Mouse (Mus musculus) liver, adult 2 months (tissue): ENCODE results near the gene Sub1. TPM values are rescaled to one million over a fixed set of nuclear protein-coding genes. Genes with fewer than 3 reads are reported as not detected.

Experiments
- DNase-seq: peaks from one replicate; pipeline ENCODE4 v3.0.0-alpha.2; 2011; ENCODE audit warnings: low read depth, low spot score; ENCODE audit errors: extremely low read depth
- H3K27ac ChIP-seq: fragments of 200-500 bp; replicated peaks from 2 replicates; pipeline ENCODE4 v1.5.1; 2012; ENCODE audit warnings: low read depth, mild to moderate bottlenecking, control low read depth, inconsistent platforms, low read length; ENCODE audit not compliant: insufficient read depth
- H3K27me3 ChIP-seq: fragments of 200-500 bp; 2 replicates; pipeline ENCODE4 v1.6.1; 2012; ENCODE audit warnings: mild to moderate bottlenecking, moderate library complexity, low read length, inconsistent platforms; ENCODE audit not compliant: control insufficient read depth, insufficient read depth
- H3K36me3 ChIP-seq: fragments of 200-500 bp; 2 replicates; pipeline ENCODE4 v1.6.1; 2012; ENCODE audit warnings: low read length, inconsistent platforms; ENCODE audit not compliant: control insufficient read depth, insufficient read depth
- H3K4me1 ChIP-seq: fragments of 200-500 bp; 2 replicates; pipeline ENCODE4 v1.6.1; 2011; ENCODE audit warnings: low read length; ENCODE audit not compliant: control insufficient read depth, insufficient read depth
- H3K4me3 ChIP-seq: fragments of 200-500 bp; 2 replicates; pipeline ENCODE4 v1.5.1; 2011; ENCODE audit warnings: low read depth, mild to moderate bottlenecking, control low read depth, low read length, moderate library complexity; ENCODE audit not compliant: insufficient read depth
- H3K79me2 ChIP-seq: fragments of 200-500 bp; 2 replicates; pipeline ENCODE4 v1.6.1; 2012; ENCODE audit warnings: inconsistent platforms, mild to moderate bottlenecking, low read length, moderate library complexity; ENCODE audit not compliant: control insufficient read depth, insufficient read depth
- H3K9ac ChIP-seq: fragments of 200-500 bp; 2 replicates; pipeline ENCODE4 v1.6.1; 2012; ENCODE audit warnings: low read depth, mild to moderate bottlenecking, control low read depth, inconsistent platforms, low read length
- CTCF ChIP-seq: fragments of 200-500 bp; IDR thresholded peaks from 2 replicates; pipeline ENCODE4 v1.5.1; 2011; ENCODE audit warnings: low read depth, low read length, control low read depth
- POLR2A ChIP-seq: fragments of 200-500 bp; IDR thresholded peaks from 2 replicates; pipeline ENCODE4 v1.6.1; 2011; ENCODE audit warnings: low read length, control low read depth; ENCODE audit not compliant: insufficient read depth; ENCODE audit errors: extremely low read depth
- WGBS: fragments of 180-500 bp; shearing (Covaris S2); methylation state at CpG from one replicate; pipeline ENCODE4 v1.1.7; 2018; 5-methylcytosine and 5-hydroxymethylcytosine counted together
- polyA plus RNA-seq: library from polyadenylated mRNA; depleted of rRNA; stranded (reverse); fragments of >200 nt; gene quantifications from 2 replicates; pipeline ENCODE4 v1.2.3, GENCODE M21; 2012
- total RNA-seq: library from RNA; depleted of rRNA; stranded (reverse); fragments of >200 nt; gene quantifications from 2 replicates; pipeline ENCODE4 v1.2.3, GENCODE M21; 2014

Sub1 gene
- total and polyA plus RNA-seq, 2 experiments, result 2.4 to 63.4 TPM

DNA sequence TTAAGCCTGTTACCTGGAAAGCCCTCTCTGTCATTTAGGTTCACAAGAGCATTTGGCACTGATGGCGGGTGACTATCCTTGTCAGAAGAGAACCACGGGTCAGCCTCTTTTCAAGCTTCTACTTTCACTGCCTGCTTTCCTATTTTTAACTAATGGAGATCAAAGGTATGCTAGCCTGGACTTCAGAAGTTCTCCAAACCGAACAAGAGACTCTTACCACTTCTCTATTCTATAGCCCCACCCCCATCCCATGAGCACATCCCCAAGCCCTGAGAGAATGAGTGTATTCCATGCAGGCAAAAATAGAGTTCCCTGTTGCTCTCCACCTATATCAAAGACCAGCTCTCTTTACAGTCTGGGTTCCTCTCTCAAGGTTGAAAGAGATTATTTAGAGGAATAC is 31.0 kb upstream of the Sub1 start:
- Histone ChIP-seq H3K27me3 (peaks cover 2% of the 10 kb centered on the region; the same call in 1 of the 2 replicates), H3K9ac (no peak overlapping the region), H3K36me3 (no peaks in the 10 kb centered on the region), H3K4me1 (no peaks in the 10 kb centered on the region), H3K27ac (no peak overlapping the region), H3K79me2 (no peaks in the 10 kb centered on the region), H3K4me3 (no peak overlapping the region)
- TF ChIP-seq CTCF (no peak), POLR2A (no peak)
- WGBS, result 71% methylated on average over 3 of the region's 3 CpGs
- no peak for DNase-seq

DNA sequence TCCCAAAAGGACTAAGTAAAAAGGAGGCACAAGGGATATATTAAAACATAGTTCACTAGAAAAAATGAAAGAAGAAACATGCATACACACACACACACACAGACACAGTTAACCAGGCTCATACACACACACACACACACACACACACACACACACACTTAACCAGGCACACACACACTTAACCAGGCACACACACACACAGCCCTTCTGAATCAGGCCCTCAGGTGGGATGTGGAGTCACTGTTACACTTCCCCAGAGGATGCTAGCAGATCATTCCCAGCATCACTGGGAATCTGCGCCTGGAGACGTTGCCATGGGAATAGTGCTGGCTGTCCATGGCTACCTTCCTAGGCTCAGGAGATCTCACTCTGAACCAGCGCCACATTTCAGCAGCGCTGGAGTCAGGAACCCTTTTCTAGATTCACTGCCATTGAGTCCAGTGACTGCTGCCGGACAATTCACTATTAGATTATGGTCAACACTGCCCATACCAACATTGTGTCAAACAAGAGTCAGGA is 30.2 kb upstream of the Sub1 start:
- Histone ChIP-seq H3K27ac (no peak overlapping the region), H3K79me2 (no peaks in the 10 kb centered on the region), H3K9ac (no peak overlapping the region), H3K27me3 (peaks cover 2% of the 10 kb centered on the region; the same call in 1 of the 2 replicates), H3K4me1 (no peaks in the 10 kb centered on the region), H3K36me3 (no peaks in the 10 kb centered on the region), H3K4me3 (no peak overlapping the region)
- DNase-seq, result no peak
- TF ChIP-seq CTCF, result no peak
- WGBS, result 90% methylated on average over 5 of the region's 5 CpGs

- Histone ChIP-seq H3K4me3 (no peak overlapping the region), H3K79me2 (no peaks in the 10 kb centered on the region), H3K4me1 (no peaks in the 10 kb centered on the region), H3K27ac (no peak overlapping the region), H3K27me3 (peaks cover 2% of the 10 kb centered on the region; the same call in 1 of the 2 replicates), H3K36me3 (no peaks in the 10 kb centered on the region), H3K9ac (no peak overlapping the region)
- WGBS, result 71% methylated on average over 5 of the region's 5 CpGs
- TF ChIP-seq POLR2A (no peak), CTCF (no peak)
- no peak for DNase-seq
Measured at GRCm38 (mm10) chr15:12026026-12026425, 29.2 kb upstream of the Sub1 start.

DNA sequence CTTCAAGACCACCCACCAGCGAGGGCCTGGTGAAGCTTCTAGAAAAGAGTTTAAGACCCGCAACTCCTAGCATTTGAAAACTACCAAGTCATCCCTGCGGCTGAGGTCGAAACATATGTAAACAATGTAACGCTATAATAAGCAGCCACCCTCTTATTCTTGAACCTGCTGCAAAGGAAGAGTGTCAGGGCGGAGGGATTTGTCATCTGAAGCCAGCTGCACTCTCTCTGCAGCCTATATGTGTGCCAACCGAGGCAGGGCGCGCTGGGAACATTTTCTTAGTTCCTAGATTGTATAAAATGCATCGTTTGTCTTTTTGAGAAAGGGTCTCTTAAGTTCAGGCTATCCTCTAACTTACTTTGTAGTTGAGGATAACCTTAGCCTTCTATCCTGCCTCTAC is 28.6 kb upstream of the Sub1 start:
- Histone ChIP-seq H3K9ac (no peak overlapping the region), H3K27ac (no peak overlapping the region), H3K79me2 (no peaks in the 10 kb centered on the region), H3K36me3 (no peaks in the 10 kb centered on the region), H3K4me3 (no peak overlapping the region), H3K4me1 (no peaks in the 10 kb centered on the region), H3K27me3 (peaks cover 2% of the 10 kb centered on the region; the same call in 1 of the 2 replicates)
- DNase-seq, result no peak
- TF ChIP-seq CTCF (no peak), POLR2A (no peak)
- WGBS, result 81% methylated on average over 10 of the region's 10 CpGs

DNA sequence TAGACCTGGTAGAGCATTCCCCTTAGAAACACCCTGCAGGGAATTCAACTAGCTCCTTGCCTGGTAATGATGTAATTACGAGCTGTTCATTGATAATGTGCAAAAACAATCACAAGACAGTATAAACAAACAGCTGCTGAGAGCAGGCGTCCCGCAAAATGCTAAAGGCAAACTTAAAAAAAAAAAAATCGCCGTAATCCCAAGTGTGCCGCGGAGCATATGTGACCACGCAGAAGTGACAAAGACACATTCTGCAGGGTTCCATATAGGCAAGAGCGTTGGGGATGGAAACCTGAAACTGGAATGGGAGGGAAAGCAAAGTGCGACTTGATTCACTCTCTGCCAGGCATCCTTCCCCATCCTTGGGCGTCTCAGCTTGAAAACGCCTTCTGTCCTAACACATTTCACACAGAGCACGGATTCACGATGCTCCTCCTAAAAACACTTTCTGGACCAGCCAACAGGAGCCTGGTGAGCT is 28.0 kb upstream of the Sub1 start:
- TF ChIP-seq POLR2A (no peak), CTCF (no peak)
- Histone ChIP-seq H3K36me3 (no peaks in the 10 kb centered on the region), H3K79me2 (no peaks in the 10 kb centered on the region), H3K9ac (no peak overlapping the region), H3K27me3 (peaks cover 2% of the 10 kb centered on the region; the same call in 1 of the 2 replicates), H3K4me3 (no peak overlapping the region), H3K27ac (no peak overlapping the region), H3K4me1 (no peaks in the 10 kb centered on the region)
- WGBS, result 53% methylated on average over 14 of the region's 14 CpGs
- DNase-seq, result no peak

- TF ChIP-seq CTCF (no peak), POLR2A (no peak)
- no peaks in the 10 kb centered on the region for H3K27me3 ChIP-seq
- H3K4me3 ChIP-seq, result no peak overlapping the region
- DNase-seq, result no peak
- no peaks in the 10 kb centered on the region for H3K4me1 ChIP-seq
- H3K9ac ChIP-seq, result no peak overlapping the region
- H3K36me3 ChIP-seq, result no peaks in the 10 kb centered on the region
- H3K27ac ChIP-seq, result no peak overlapping the region
- WGBS, result 89% methylated on average over 14 of the region's 14 CpGs
- H3K79me2 ChIP-seq, result no peaks in the 10 kb centered on the region
Measured at GRCm38 (mm10) chr15:12019443-12019842, 22.7 kb upstream of the Sub1 start.
